Mouse (Mus musculus) small intestine, adult 2 months (tissue): Measurements from ENCODE around the gene Gm21188.
"Not testable (repeated sequence)": the region's sequence is repeated elsewhere in the genome, so short reads cannot be mapped to it uniquely, and the experiment has no call there.

Experiments
- CTCF ChIP-seq: fragments of 200-500 bp; IDR thresholded peaks from 2 replicates; pipeline ENCODE4 v1.5.1; 2012; ENCODE audit warnings: low read depth, mild to moderate bottlenecking, control low read depth, inconsistent platforms, low read length, moderate library complexity, mixed read lengths; ENCODE audit not compliant: insufficient replicate concordance, insufficient read length; ENCODE audit errors: extremely low read depth
- POLR2A ChIP-seq: fragments of 200-500 bp; IDR thresholded peaks from 2 replicates; pipeline ENCODE4 v1.6.1; 2012; ENCODE audit warnings: low read depth, mild to moderate bottlenecking, control low read depth, inconsistent platforms, low read length, moderate library complexity

- TF ChIP-seq POLR2A, CTCF: not testable (repeated sequence)
Measured at GRCm38 (mm10) chr13:120033516-120034190, 18.3 kb downstream of the Gm21188 start.
